Mouse (Mus musculus) MEL (cell line): ENCODE measurements around the gene Fance. TPM values are rescaled to one million over a fixed set of nuclear protein-coding genes. Genes with fewer than 3 reads are reported as not detected.

Source experiments
- DNase-seq: peaks from one replicate; pipeline ENCODE4 v3.0.0; 2011; ENCODE audit warnings: low read depth, low spot score
- H3K27ac ChIP-seq: 2 replicates; pipeline ENCODE4 v1.5.1; 2012; ENCODE audit warnings: low read depth, mild to moderate bottlenecking, control low read depth, low read length, moderate library complexity; ENCODE audit not compliant: control insufficient read depth
- H3K27me3 ChIP-seq, 2 experiments: fragments of 150-350 bp in 1 of 2; sonication (generic) in 1 of 2; 2 replicates each; pipeline ENCODE4 v1.6.1; 2012; ENCODE audit warnings: low read length in 2 of 2, mild to moderate bottlenecking in 2 of 2, improper control_type of control experiment in 1 of 2, moderate library complexity in 1 of 2; ENCODE audit not compliant: insufficient read depth in 2 of 2, control insufficient read depth in 1 of 2
- H3K36me3 ChIP-seq, 2 experiments: 2 replicates each; pipeline ENCODE4 v1.6.1; 2012 to 2014; ENCODE audit warnings: low read length in 2 of 2, improper control_type of control experiment in 1 of 2, inconsistent platforms in 1 of 2, mild to moderate bottlenecking in 1 of 2; ENCODE audit not compliant: insufficient read depth in 2 of 2, control insufficient read depth in 1 of 2
- H3K4me1 ChIP-seq, 2 experiments: fragments of 150-350 bp in 1 of 2; sonication (generic) in 1 of 2; 2 replicates each; pipeline ENCODE4 v1.6.1; 2012; ENCODE audit warnings: low read length in 2 of 2, improper control_type of control experiment in 1 of 2, mild to moderate bottlenecking in 1 of 2; ENCODE audit not compliant: insufficient read depth in 2 of 2, control insufficient read depth in 1 of 2
- H3K4me3 ChIP-seq, 2 experiments: fragments of 150-350 bp in 1 of 2; sonication (generic) in 1 of 2; 2 replicates each; pipeline ENCODE4 v1.5.1; 2012; ENCODE audit warnings: low read depth in 2 of 2, low read length in 2 of 2, mild to moderate bottlenecking in 2 of 2, moderate library complexity in 2 of 2, control low read depth in 1 of 2, improper control_type of control experiment in 1 of 2; ENCODE audit not compliant: control insufficient read depth in 1 of 2, insufficient read depth in 1 of 2
- H3K79me2 ChIP-seq: 2 replicates; pipeline ENCODE4 v1.6.1; 2012; ENCODE audit warnings: mild to moderate bottlenecking, low read length, moderate library complexity; ENCODE audit not compliant: control insufficient read depth, poor library complexity, insufficient read depth
- H3K9ac ChIP-seq: 2 replicates; pipeline ENCODE4 v1.6.1; 2012; ENCODE audit warnings: low read depth, mild to moderate bottlenecking, control low read depth, low read length, moderate library complexity; ENCODE audit not compliant: control insufficient read depth, poor library complexity, severe bottlenecking
- H3K9me3 ChIP-seq: fragments of 150-350 bp; sonication (generic); replicated peaks from 2 replicates; pipeline ENCODE4 v1.6.1; 2012; ENCODE audit warnings: mild to moderate bottlenecking, low read length, improper control_type of control experiment, moderate library complexity; ENCODE audit not compliant: insufficient read depth
- CTCF ChIP-seq, 3 experiments: IDR thresholded peaks in 2 of 3; conservative IDR thresholded peaks in 1 of 3; 2 replicates each; pipeline ENCODE4 v1.5.1; 2011 to 2012; ENCODE audit warnings: low read length in 3 of 3, low read depth in 2 of 3, mild to moderate bottlenecking in 2 of 3, improper control_type of control experiment in 1 of 3, inconsistent platforms in 1 of 3, mixed read lengths in 1 of 3, moderate library complexity in 1 of 3; ENCODE audit not compliant: control insufficient read depth in 1 of 3, insufficient read depth in 1 of 3, poor library complexity in 1 of 3, severe bottlenecking in 1 of 3
- ELF1 ChIP-seq: IDR thresholded peaks from 2 replicates; pipeline ENCODE4 v1.6.1; 2014; ENCODE audit warnings: low read depth, mild to moderate bottlenecking, inconsistent platforms, low read length, improper control_type of control experiment, moderate library complexity
- ETS1 ChIP-seq: IDR thresholded peaks from 2 replicates; pipeline ENCODE4 v1.6.1; 2012; ENCODE audit warnings: low read depth, mild to moderate bottlenecking, inconsistent platforms, low read length, improper control_type of control experiment, moderate library complexity
- HCFC1 ChIP-seq: IDR thresholded peaks from 2 replicates; pipeline ENCODE4 v1.6.1; 2012; ENCODE audit warnings: low read depth, mild to moderate bottlenecking, inconsistent platforms, low read length, improper control_type of control experiment, moderate library complexity
- JUND ChIP-seq: IDR thresholded peaks from 2 replicates; pipeline ENCODE4 v1.6.1; 2011; ENCODE audit warnings: low read depth, mild to moderate bottlenecking, improper control_type of control experiment, low read length
- MAX ChIP-seq: IDR thresholded peaks from 2 replicates; pipeline ENCODE4 v1.6.1; 2011; ENCODE audit warnings: low read length, improper control_type of control experiment
- MAZ ChIP-seq: IDR thresholded peaks from 2 replicates; pipeline ENCODE4 v1.6.1; 2012; ENCODE audit warnings: low read depth, mild to moderate bottlenecking, inconsistent platforms, low read length, improper control_type of control experiment
- MEF2A ChIP-seq: IDR thresholded peaks from 2 replicates; pipeline ENCODE4 v1.6.1; 2014; ENCODE audit warnings: low read depth, mild to moderate bottlenecking, inconsistent platforms, low read length, improper control_type of control experiment; ENCODE audit not compliant: poor library complexity, insufficient replicate concordance, severe bottlenecking; ENCODE audit errors: extremely low read depth
- MXI1 ChIP-seq: IDR thresholded peaks from 2 replicates; pipeline ENCODE4 v1.6.1; 2011; ENCODE audit warnings: mild to moderate bottlenecking, low read depth, low read length, improper control_type of control experiment
- MYC ChIP-seq: IDR thresholded peaks from 2 replicates; pipeline ENCODE4 v1.6.1; 2011; ENCODE audit warnings: low read depth, mild to moderate bottlenecking, low read length, improper control_type of control experiment, moderate library complexity
- POLR2A ChIP-seq, 2 experiments: IDR thresholded peaks; 2 replicates each; pipeline ENCODE4 v1.6.1; 2011 to 2012; ENCODE audit warnings: low read length in 2 of 2, mild to moderate bottlenecking in 2 of 2, control low read depth in 1 of 2, improper control_type of control experiment in 1 of 2, low read depth in 1 of 2, moderate library complexity in 1 of 2; ENCODE audit not compliant: control insufficient read depth in 1 of 2, insufficient read depth in 1 of 2, poor library complexity in 1 of 2
- POLR2AphosphoS2 ChIP-seq: IDR thresholded peaks from 2 replicates; pipeline ENCODE4 v1.6.1; 2011; ENCODE audit warnings: low read length, improper control_type of control experiment
- POLR2AphosphoS5 ChIP-seq: IDR thresholded peaks from 2 replicates; pipeline ENCODE4 v1.6.1; 2012; ENCODE audit warnings: low read depth, borderline replicate concordance, mild to moderate bottlenecking, inconsistent platforms, low read length, moderate library complexity, mixed read lengths
- RAD21 ChIP-seq: IDR thresholded peaks from 2 replicates; pipeline ENCODE4 v1.6.1; 2011; ENCODE audit warnings: mild to moderate bottlenecking, low read depth, low read length, improper control_type of control experiment
- SMC3 ChIP-seq: IDR thresholded peaks from 2 replicates; pipeline ENCODE4 v1.6.1; 2011; ENCODE audit warnings: low read depth, low read length, improper control_type of control experiment
- TAL1 ChIP-seq: IDR thresholded peaks from 2 replicates; pipeline ENCODE4 v1.6.1; 2012; ENCODE audit warnings: mild to moderate bottlenecking, inconsistent platforms, low read length, moderate library complexity, mixed read lengths
- TBP ChIP-seq: IDR thresholded peaks from 2 replicates; pipeline ENCODE4 v1.8.0; 2011; ENCODE audit warnings: low read depth, low read length, improper control_type of control experiment
- TCF12 ChIP-seq: IDR thresholded peaks from 2 replicates; pipeline ENCODE4 v1.6.1; 2014; ENCODE audit warnings: low read depth, mild to moderate bottlenecking, inconsistent platforms, low read length, improper control_type of control experiment, moderate library complexity
- USF1 ChIP-seq: IDR thresholded peaks from 2 replicates; pipeline ENCODE4 v1.6.1; 2014; ENCODE audit warnings: low read depth, mild to moderate bottlenecking, inconsistent platforms, low read length, improper control_type of control experiment, moderate library complexity
- USF2 ChIP-seq, 2 experiments: IDR thresholded peaks; 2 replicates each; pipeline ENCODE4 v1.6.1; 2011 to 2012; ENCODE audit warnings: improper control_type of control experiment in 2 of 2, low read length in 2 of 2, borderline replicate concordance in 1 of 2, inconsistent platforms in 1 of 2, low read depth in 1 of 2, mild to moderate bottlenecking in 1 of 2; ENCODE audit not compliant: insufficient read depth in 1 of 2
- ZC3H11A ChIP-seq: IDR thresholded peaks from 2 replicates; pipeline ENCODE4 v1.6.1; 2012; ENCODE audit warnings: low read depth, mild to moderate bottlenecking, inconsistent platforms, low read length, improper control_type of control experiment
- ZKSCAN1 ChIP-seq: IDR thresholded peaks from 2 replicates; pipeline ENCODE4 v1.6.1; 2012; ENCODE audit warnings: low read depth, mild to moderate bottlenecking, inconsistent platforms, low read length, improper control_type of control experiment, moderate library complexity
- ZMIZ1 ChIP-seq: IDR thresholded peaks from 2 replicates; pipeline ENCODE4 v1.6.1; 2012; ENCODE audit warnings: low read depth, mild to moderate bottlenecking, inconsistent platforms, low read length, improper control_type of control experiment, moderate library complexity
- ZNF384 ChIP-seq: IDR thresholded peaks from 2 replicates; pipeline ENCODE4 v1.6.1; 2012; ENCODE audit warnings: low read depth, mild to moderate bottlenecking, inconsistent platforms, low read length, improper control_type of control experiment
- polyA plus RNA-seq, 2 experiments: library from polyadenylated mRNA; stranded (reverse) in 1 of 2; unstranded in 1 of 2; fragments of >175 nt in 1 of 2; fragments of >200 nt in 1 of 2; gene quantifications; 2 replicates each; pipeline versions ENCODE4 v1.2.1 to v1.2.4; 2012; ENCODE audit warnings: low replicate concordance in 2 of 2, low read depth in 1 of 2; ENCODE audit not compliant: insufficient read length in 2 of 2, insufficient read depth in 1 of 2, missing spikeins in 1 of 2
- total RNA-seq: library from RNA; depleted of rRNA; stranded (reverse); fragments of 300-350 nt; gene quantifications from 2 replicates; pipeline ENCODE4 v1.2.3, GENCODE M21; 2012

Gene Fance
- total and polyA plus RNA-seq, 3 experiments, result 51.2 to 382 (median 105) TPM

GRCm38 (mm10) chr17:28368449-28368848, 55.1 kb downstream of the Fance start:
- Histone ChIP-seq H3K36me3 (no peaks in the 10 kb centered on the region), H3K27ac (no peak overlapping the region), H3K4me1 (peaks cover 0 to 4% of the 10 kb centered on the region in 2 experiments; a peak in 1 of 4 replicates), H3K79me2 (no peaks in the 10 kb centered on the region), H3K9me3 (no peaks in the 10 kb centered on the region), H3K9ac (peak overlapping the region; percentile 59), H3K4me3 (peak overlapping the region; percentile 58 to 60), H3K27me3 (no peaks in the 10 kb centered on the region)
- TF ChIP-seq POLR2AphosphoS2 (no peak), ZNF384 (0 out of 2 replicates have a peak, but pooled peaks have one; percentile 27), SMC3 (peak; percentile 72), USF2 (IDR thresholded peaks at IDR 0.05; ENCODE audit: borderline replicate concordance in 1 of 2, insufficient read depth in 1 of 2, low read depth in 1 of 2, low read length in 2 of 2) (no peak), MAZ (peak; percentile 71), ZC3H11A (peak; percentile 56), POLR2AphosphoS5 (no peak), POLR2A (IDR thresholded peaks at IDR 0.05; ENCODE audit: control insufficient read depth in 1 of 2, insufficient read depth in 1 of 2, low read depth in 1 of 2, low read length in 2 of 2, poor library complexity in 1 of 2) (no peak), ETS1 (no peak), ZKSCAN1 (no peak), MAX (0 out of 2 replicates have a peak, but pooled peaks have one; percentile 28), MEF2A (no peak), TBP (no peak), TCF12 (0 out of 2 replicates have a peak, but pooled peaks have one; percentile 23), CTCF (IDR thresholded peaks at IDR 0.05 in 2 of 3, conservative IDR thresholded peaks at IDR 0.05 in 1 of 3; ENCODE audit: control insufficient read depth in 1 of 3, insufficient read depth in 1 of 3, low read depth in 2 of 3, low read length in 3 of 3, poor library complexity in 1 of 3, severe bottlenecking in 1 of 3) (peak; percentile 92 to 98 (median 97)), USF1 (no peak), HCFC1 (no peak), ELF1 (peak; percentile 61), MXI1 (peak; percentile 33; the same call in 1 of the 2 replicates), ZMIZ1 (no peak), JUND (no peak), RAD21 (peak; percentile 52), MYC (no peak), TAL1 (no peak)
- peak; percentile 88 for DNase-seq
